Mouse (Mus musculus) C2C12 (cell line): ENCODE data around the gene Panx3. TPM values are rescaled to one million over a fixed set of nuclear protein-coding genes. Genes with fewer than 3 reads are reported as not detected.
A peak's percentile ranks its signal among the peaks of the same experiment; 100 is the strongest.

ENCODE experiments used
- H3K27me3 ChIP-seq: one replicate; pipeline ENCODE4 v1.6.1; 2011; ENCODE audit not compliant: control insufficient read depth, insufficient read depth, insufficient read length
- H3K36me3 ChIP-seq: one replicate; pipeline ENCODE4 v1.6.1; 2011; ENCODE audit not compliant: control insufficient read depth, insufficient read depth
- H3K4me3 ChIP-seq: one replicate; pipeline ENCODE4 v1.5.1; 2011; ENCODE audit warnings: mild to moderate bottlenecking, control low read depth; ENCODE audit not compliant: poor library complexity, insufficient read depth, severe bottlenecking
- H3K79me2 ChIP-seq: one replicate; pipeline ENCODE4 v1.6.1; 2011; ENCODE audit not compliant: control insufficient read depth, insufficient read depth
- H3K79me3 ChIP-seq: one replicate; pipeline ENCODE4 v1.6.1; 2011; ENCODE audit warnings: low read depth, control low read depth
- H3ac ChIP-seq: one replicate; pipeline ENCODE3; 2011; ENCODE audit warnings: low read depth; ENCODE audit not compliant: control insufficient read depth, insufficient read length
- CEBPB ChIP-seq: IDR thresholded peaks from one replicate; pipeline ENCODE4 v1.6.1; 2011; ENCODE audit warnings: low read depth, mild to moderate bottlenecking, control low read depth, moderate library complexity
- CTCF ChIP-seq: IDR thresholded peaks from one replicate; pipeline ENCODE4 v1.5.1; 2011; ENCODE audit not compliant: control insufficient read depth, insufficient read depth, insufficient read length
- FOSL1 ChIP-seq: IDR thresholded peaks from one replicate; pipeline ENCODE4 v1.8.0; 2011; ENCODE audit warnings: mild to moderate bottlenecking, low read length; ENCODE audit not compliant: poor library complexity, insufficient read depth, severe bottlenecking
- MAX ChIP-seq: IDR thresholded peaks from one replicate; pipeline ENCODE4 v1.6.1; 2011; ENCODE audit warnings: mild to moderate bottlenecking, control low read depth
- MYOD1 ChIP-seq: IDR thresholded peaks from one replicate; pipeline ENCODE4 v1.6.1; 2011; ENCODE audit warnings: low read depth; ENCODE audit not compliant: control insufficient read depth, insufficient read length
- MYOG ChIP-seq: IDR thresholded peaks from one replicate; pipeline ENCODE4 v1.6.1; 2011; ENCODE audit not compliant: control insufficient read depth, insufficient read length; ENCODE audit errors: extremely low read depth
- USF1 ChIP-seq: IDR thresholded peaks from one replicate; pipeline ENCODE4 v1.6.1; 2011; ENCODE audit warnings: low read depth, mild to moderate bottlenecking, control low read depth, moderate library complexity
- polyA plus RNA-seq: library from polyadenylated mRNA; unstranded; fragments of >200 nt; fragmentation: generic; extraction: Trizol; gene quantifications from one replicate; pipeline ENCODE4 v1.2.1, GENCODE M21; 2012; ENCODE audit warnings: missing spikeins

The Panx3 gene
- polyA plus RNA-seq, 1 experiment = not detected

DNA sequence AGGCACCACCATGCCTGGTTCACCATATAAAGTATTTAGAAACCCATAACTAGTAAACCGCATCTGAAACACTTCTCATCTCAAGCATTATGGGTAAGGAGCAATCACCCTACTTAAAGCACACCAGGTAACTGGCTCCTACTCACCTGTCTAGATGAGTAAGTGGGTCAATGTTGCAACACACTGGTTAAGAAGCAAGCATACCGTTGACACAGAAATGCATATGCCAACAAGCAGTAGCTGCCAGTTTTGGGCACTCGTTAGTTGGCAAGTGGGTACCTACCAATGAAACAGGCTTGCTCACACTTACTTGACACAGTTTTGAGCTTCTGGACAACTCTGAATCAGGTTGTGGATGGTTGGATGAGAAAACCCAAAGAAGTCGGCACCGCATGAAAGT, 18.4 kb downstream of the Panx3 start:
- H3ac ChIP-seq = no peak overlapping the region
- H3K79me3 ChIP-seq = no peaks in the 10 kb centered on the region
- H3K27me3 ChIP-seq = no peaks in the 10 kb centered on the region
- TF ChIP-seq FOSL1 (no peak), MAX (no peak), CTCF (no peak), CEBPB (no peak), MYOG (no peak), MYOD1 (no peak), USF1 (no peak)
- H3K36me3 ChIP-seq = peaks cover 73% of the 10 kb centered on the region
- H3K4me3 ChIP-seq = no peak overlapping the region
- peaks cover 9% of the 10 kb centered on the region for H3K79me2 ChIP-seq

DNA sequence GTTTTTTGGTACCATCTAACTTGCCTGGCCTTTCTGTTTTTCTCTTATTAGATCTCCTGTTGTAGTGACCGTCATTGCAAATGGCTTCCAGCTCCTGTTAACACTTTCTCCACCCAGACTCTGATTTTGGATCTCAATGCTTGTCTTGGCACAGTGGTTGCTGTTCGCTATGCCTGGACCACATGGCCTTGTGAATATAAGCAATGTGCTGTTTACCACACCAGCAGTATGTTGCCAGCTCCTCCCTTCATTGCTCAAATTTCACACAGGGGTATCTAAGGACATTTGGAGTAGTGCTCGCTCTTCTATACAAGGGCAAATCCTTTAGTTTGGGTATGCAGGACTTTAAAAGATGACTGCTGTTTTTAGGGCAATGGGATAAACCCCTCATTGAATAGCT, 22.8 kb downstream of the Panx3 start:
- Histone ChIP-seq H3K36me3 (peaks cover 39% of the 10 kb centered on the region), H3ac (no peak overlapping the region), H3K79me3 (no peaks in the 10 kb centered on the region), H3K4me3 (no peak overlapping the region), H3K79me2 (no peaks in the 10 kb centered on the region), H3K27me3 (no peaks in the 10 kb centered on the region)
- TF ChIP-seq CTCF (no peak), MAX (no peak), MYOD1 (no peak), FOSL1 (no peak), MYOG (no peak), CEBPB (no peak), USF1 (no peak)

- TF ChIP-seq CTCF (no peak), MYOD1 (no peak), MYOG (no peak), MAX (no peak), CEBPB (no peak), FOSL1 (no peak), USF1 (no peak)
- H3K79me2 ChIP-seq = no peaks in the 10 kb centered on the region
- H3K4me3 ChIP-seq = no peak overlapping the region
- no peaks in the 10 kb centered on the region for H3K79me3 ChIP-seq
- no peaks in the 10 kb centered on the region for H3K36me3 ChIP-seq
- H3K27me3 ChIP-seq = no peaks in the 10 kb centered on the region
- no peak overlapping the region for H3ac ChIP-seq
Observed at GRCm38 (mm10) chr9:37638721-37639120, 30.3 kb downstream of the Panx3 start.

GRCm38 (mm10) chr9:37636800-37637542, 32.1 kb downstream of the Panx3 start:
- no peak overlapping the region for H3K4me3 ChIP-seq
- H3ac ChIP-seq = no peak overlapping the region
- no peaks in the 10 kb centered on the region for H3K27me3 ChIP-seq
- no peaks in the 10 kb centered on the region for H3K36me3 ChIP-seq
- H3K79me3 ChIP-seq = no peaks in the 10 kb centered on the region
- TF ChIP-seq FOSL1 (no peak), USF1 (no peak), MYOG (no peak), MYOD1 (no peak), MAX (no peak), CTCF (no peak), CEBPB (no peak)
- no peaks in the 10 kb centered on the region for H3K79me2 ChIP-seq

DNA sequence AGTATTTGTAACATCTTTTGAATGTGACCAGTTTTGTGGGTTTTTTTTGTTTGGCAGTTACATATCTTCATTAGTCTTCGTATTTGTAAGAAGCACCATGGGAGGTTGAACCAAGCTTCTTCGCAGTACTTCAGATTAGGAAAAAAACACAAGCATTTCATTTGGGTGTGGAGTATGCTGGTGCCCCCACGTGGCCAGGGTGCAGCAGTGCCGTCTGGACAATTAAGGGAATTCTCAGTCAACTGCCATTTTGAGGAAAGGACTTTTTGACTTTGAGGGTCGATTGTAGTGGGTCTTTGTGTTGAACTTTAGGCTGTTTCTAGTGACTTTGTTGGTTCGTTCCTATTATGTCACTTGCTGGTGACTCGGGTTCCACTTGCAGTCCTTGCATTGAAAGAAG, 32.7 kb downstream of the Panx3 start:
- no peaks in the 10 kb centered on the region for H3K79me2 ChIP-seq
- no peak for TF ChIP-seq MYOG
- TF ChIP-seq USF1 = peak; percentile 22
- TF ChIP-seq MYOD1 = no peak
- TF ChIP-seq CTCF = peak; percentile 64
- no peak for TF ChIP-seq CEBPB
- TF ChIP-seq FOSL1 = no peak
- TF ChIP-seq MAX = no peak
- H3K36me3 ChIP-seq = no peaks in the 10 kb centered on the region
- no peak overlapping the region for H3K4me3 ChIP-seq
- H3K27me3 ChIP-seq = no peaks in the 10 kb centered on the region
- no peaks in the 10 kb centered on the region for H3K79me3 ChIP-seq
- no peak overlapping the region for H3ac ChIP-seq

GRCm38 (mm10) chr9:37634269-37634668, 34.8 kb downstream of the Panx3 start:
- TF ChIP-seq MAX (no peak), CEBPB (no peak), MYOG (no peak), MYOD1 (no peak), FOSL1 (no peak), CTCF (no peak)

More at GRCm38 (mm10) chr9:37634269-37634668, 34.8 kb downstream of the Panx3 start:
- no peak overlapping the region for H3K4me3 ChIP-seq
- H3K79me3 ChIP-seq = no peaks in the 10 kb centered on the region
- no peaks in the 10 kb centered on the region for H3K27me3 ChIP-seq
- no peaks in the 10 kb centered on the region for H3K36me3 ChIP-seq
- no peaks in the 10 kb centered on the region for H3K79me2 ChIP-seq
- H3ac ChIP-seq = no peak overlapping the region
